Mouse (Mus musculus) right cerebral cortex, postnatal 14 days (tissue): ENCODE measurements at regions not wholly inside any gene's neighbourhood (a gene's known extent, or its start where the extent isn't known, plus 50 kb on each side); places are given as distances from the start of the nearest gene placed in this dataset.

Experiments used
- DNase-seq: peaks from one replicate; pipeline ENCODE4 v3.0.0; 2022

- DNase-seq: no peak
Measured at GRCm38 (mm10) chr15:65733326-65733725, 718.6 kb upstream of the Gm21961 start.

GRCm38 (mm10) chr15:65731308-65731707 is 716.6 kb upstream of the Gm21961 start:
- no peak for DNase-seq

- no peak for DNase-seq
Measured at GRCm38 (mm10) chr15:65727061-65727460, 712.4 kb upstream of the Gm21961 start.

GRCm38 (mm10) chr15:65726271-65726670 is 711.6 kb upstream of the Gm21961 start:
- no peak for DNase-seq

GRCm38 (mm10) chr15:65703559-65703958 is 688.9 kb upstream of the Gm21961 start:
- peak; percentile 10 for DNase-seq

- no peak for DNase-seq
Measured at GRCm38 (mm10) chr15:65701510-65701909, 686.8 kb upstream of the Gm21961 start.

- DNase-seq: no peak
Measured at GRCm38 (mm10) chr15:65698596-65698995, 683.9 kb upstream of the Gm21961 start.
